Mouse (Mus musculus) CD8-positive naive resting alpha-beta T cell, adult 2 months (primary cell): Measurements from ENCODE around the gene Rex1bd.
A peak's percentile ranks its signal among the peaks of the same experiment; 100 is the strongest.
"Not testable (repeated sequence)": the region's sequence is repeated elsewhere in the genome, so short reads cannot be mapped to it uniquely, and the experiment has no call there.

Source experiments
- DNase-seq, 2 experiments: peaks; one replicate each; pipeline ENCODE4 v3.0.0; 2022; ENCODE audit warnings: low read depth in 2 of 2, low spot score in 2 of 2

Gene Rex1bd

DNA sequence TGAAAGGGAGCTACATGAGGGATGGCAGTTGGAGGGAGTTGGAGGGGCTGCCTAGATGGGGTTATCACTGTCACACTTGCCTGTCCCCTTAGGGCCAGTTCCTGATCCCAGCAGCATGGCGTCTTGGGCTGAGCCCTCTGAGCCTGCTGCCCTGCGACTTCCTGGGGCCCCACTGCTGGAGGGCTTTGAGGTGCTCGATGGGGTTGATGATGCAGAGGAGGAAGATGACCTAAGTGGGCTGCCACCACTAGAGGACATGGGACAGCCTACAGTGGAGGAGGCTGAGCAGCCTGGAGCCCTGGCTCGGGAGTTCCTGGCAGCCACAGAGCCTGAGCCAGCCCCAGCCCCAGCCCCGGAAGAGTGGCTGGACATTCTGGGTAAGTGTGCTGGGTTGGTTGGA is 22.7 kb upstream of the Rex1bd start:
- DNase-seq = no peak

GRCm38 (mm10) chr8:70528182-70528797 is 21.7 kb upstream of the Rex1bd start:
- no peak for DNase-seq

DNA sequence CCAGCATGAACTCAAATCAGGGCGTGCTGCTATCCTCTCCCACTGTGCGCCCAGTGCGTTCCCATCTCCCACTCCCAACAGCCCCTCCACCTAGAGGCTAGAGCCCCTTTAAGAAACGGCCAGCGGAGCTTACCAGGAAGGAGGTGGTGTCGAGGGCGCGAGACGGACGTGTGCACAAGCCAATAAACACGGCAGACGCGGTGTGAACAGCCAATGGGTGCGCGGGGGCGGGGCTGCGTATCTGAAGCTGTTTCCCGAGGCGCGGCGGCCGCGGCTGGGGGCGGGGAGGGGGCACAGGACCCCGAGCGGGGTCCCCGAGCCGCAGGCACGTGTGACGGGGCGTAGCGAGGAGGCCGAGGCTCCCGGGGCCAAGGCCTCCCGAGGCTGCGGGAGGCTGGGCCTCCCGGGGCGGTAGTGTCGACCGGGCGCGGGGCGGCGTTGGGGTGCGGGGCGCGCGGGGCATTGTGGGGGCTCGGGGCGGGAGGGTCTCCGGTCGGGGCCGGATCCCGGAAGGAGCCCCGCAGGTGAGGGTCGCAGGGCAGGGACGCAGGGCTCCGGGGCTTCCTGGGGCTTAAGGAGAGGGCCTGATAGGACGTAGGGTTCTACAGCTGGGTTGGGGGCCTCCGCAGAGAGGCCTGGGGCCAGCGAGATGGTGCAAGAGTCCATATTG is 21.1 kb upstream of the Rex1bd start, which contains the start of the genes Fkbp8 and Kxd1:
Gene Fkbp8, plus strand, starts transcription at position 213 of the 670 bp plus-strand sequence.
Gene Kxd1, minus strand, starts transcription at position 445 of the 670 bp plus-strand sequence.
- peak; percentile 91 to 96 for DNase-seq

- DNase-seq = no peak
Observed at GRCm38 (mm10) chr8:70527111-70527511, 20.6 kb upstream of the Rex1bd start.

DNA sequence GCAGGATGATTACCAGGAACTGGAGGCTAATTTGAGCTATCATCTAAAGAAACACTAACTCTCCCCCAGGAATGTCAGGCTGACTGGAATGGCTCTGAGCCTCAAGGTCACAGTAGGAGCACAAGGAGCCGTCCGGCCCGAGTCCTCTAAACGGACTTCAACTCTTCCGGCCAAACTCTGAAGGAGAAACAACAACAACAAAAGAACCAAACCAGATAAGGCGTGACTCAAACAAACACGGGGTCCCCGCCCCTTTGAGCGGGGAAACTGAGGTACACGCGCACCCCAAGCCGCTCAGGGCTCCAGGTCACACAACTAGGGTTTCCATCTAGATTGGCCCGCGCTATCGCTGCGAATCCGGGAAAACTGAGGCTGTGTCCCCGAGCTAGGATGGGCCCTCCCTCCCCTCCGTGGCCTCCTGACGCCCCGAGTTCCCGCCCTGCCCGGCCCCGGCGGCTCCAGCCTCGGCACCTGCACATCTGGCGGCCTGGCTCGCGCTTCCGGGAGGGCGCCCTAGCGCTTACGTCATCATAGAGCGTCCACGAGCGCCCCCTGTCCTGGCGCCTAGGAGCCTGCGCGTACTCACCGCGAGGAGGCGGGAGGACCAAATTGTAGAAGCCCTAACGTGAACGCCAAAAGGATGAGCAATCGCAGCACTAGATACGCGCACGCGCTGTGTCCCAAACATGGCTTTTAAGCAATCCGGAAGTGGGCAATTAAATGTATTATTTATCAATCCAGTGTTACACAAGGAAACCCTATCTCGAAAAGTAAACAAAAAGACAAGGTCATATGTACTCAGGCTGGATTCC is 16.2 kb upstream of the Rex1bd start:
- DNase-seq = peak; percentile 96 to 97

- DNase-seq = no peak
Observed at GRCm38 (mm10) chr8:70519606-70520005, 13.1 kb upstream of the Rex1bd start.

GRCm38 (mm10) chr8:70519043-70519442 is 12.5 kb upstream of the Rex1bd start:
- no peak for DNase-seq

DNA sequence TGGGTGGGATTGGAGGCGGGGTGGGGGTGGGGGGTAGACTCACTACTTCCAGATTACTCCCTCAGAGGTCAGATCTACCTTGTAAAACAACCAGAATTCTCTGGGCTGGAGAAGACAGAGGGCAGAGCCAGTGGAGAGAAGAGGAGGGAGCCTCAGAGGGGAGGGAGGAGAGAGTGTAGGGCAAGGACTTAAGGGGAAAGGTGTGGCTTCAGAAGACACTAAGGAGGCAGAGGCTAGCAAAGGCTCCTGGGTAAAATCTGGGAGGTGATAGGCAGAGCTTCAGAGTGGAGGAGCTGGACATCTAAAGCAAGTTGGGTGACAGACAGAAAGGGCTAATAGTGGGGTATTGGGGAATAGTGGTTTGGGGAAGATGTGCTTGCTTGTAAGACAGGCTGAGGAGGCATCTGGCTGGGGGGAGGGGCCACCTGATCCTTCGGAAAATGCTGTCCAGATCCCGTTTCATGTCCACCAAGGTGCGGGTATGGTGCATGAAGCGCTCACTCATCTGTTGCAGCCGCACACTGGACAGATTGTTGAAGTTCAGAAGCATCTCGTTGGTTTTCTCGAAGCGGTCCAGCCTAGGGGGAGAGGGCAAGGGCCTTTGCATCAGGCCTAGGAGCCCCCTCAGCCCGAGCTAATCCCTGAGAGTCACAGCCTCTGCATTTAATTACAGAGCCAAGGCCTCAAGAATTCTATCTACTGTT is 11.5 kb upstream of the Rex1bd start:
- no peak for DNase-seq

DNA sequence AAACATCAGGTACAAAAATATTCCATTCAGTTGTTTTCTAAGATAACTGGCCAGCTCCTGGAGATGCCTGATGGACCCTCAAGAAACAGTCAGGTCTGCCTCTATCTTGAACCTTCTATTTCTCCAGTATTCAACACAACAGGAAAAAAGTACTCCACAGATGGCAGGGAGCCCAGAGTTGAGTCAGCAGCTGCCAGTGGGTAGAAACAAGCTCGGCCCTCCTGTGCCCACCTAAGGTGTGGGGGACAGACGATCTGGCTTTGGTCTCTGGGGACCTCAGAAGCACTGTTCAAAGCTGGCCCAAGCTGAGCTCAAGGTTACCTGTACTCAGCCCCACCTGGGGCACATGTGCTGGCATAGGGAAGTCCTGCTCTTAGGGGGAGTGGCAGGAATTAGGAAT is 6.9 kb upstream of the Rex1bd start:
- DNase-seq = no peak

GRCm38 (mm10) chr8:70512253-70512903 is 5.8 kb upstream of the Rex1bd start:
- no peak for DNase-seq

DNA sequence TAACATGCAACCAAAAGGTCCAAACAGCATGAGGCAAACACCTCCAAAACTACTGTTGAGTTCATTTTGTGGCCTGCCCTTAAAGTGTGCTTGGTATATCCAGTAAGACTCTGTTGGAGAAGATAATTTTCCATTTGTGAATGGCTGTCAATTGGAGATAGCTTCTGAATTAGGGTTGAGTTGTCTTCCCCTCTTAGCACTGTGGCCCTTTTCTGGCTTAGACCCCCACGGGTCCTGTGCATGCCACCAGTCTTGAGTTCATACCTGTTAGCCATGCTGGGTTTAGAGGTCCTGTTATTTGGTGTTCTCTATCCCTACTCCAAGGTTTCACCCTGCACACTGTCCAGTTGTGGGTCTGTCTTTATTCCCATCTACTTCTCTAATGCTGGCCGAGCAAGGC is 5.2 kb upstream of the Rex1bd start:
- no peak for DNase-seq

GRCm38 (mm10) chr8:70511174-70511573 is 4.6 kb upstream of the Rex1bd start:
- not testable (repeated sequence) for DNase-seq

- DNase-seq = peak; percentile 96 to 97
Observed at GRCm38 (mm10) chr8:70510228-70510915, 3.8 kb upstream of the Rex1bd start, which contains the start of gene Uba52. TSS of gene Uba52 (minus strand) at chr8:70510801.

DNA sequence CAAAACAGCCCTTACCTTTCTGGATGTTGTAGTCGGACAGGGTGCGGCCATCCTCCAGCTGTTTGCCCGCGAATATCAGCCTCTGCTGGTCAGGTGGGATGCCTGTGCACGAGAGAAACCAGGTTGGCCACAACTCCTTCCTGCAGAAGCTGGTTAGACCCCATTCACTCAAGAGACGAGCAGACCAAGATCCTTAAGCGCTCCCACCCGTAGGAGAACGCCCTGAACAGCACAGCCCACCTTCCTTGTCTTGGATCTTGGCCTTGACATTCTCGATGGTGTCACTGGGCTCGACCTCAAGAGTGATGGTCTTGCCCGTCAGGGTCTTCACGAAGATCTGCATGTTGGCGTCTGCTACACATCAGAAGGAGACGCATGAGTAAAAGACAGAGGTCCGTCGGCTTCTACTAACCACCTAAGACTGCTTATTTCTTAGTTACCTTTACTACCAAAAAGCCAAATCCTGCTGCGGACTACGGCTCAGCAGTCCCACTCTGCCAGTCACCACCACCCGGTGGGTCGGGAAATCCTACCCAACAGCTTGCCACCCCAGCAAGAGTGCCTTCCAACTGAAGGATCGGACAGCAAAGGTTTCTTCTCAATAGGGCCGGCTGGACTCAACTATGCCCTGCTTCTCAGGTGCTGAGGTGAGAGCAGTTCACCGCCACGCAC is 2.9 kb upstream of the Rex1bd start:
- no peak for DNase-seq

GRCm38 (mm10) chr8:70507027-70507393 is 458 bp upstream of the Rex1bd start:
- no peak for DNase-seq

- no peak for DNase-seq
Observed at GRCm38 (mm10) chr8:70505698-70506327, 739 bp downstream of the Rex1bd start.

- peak; percentile 81 to 87 for DNase-seq
Observed at GRCm38 (mm10) chr8:70504851-70505250, 1.7 kb downstream of the Rex1bd start.

DNA sequence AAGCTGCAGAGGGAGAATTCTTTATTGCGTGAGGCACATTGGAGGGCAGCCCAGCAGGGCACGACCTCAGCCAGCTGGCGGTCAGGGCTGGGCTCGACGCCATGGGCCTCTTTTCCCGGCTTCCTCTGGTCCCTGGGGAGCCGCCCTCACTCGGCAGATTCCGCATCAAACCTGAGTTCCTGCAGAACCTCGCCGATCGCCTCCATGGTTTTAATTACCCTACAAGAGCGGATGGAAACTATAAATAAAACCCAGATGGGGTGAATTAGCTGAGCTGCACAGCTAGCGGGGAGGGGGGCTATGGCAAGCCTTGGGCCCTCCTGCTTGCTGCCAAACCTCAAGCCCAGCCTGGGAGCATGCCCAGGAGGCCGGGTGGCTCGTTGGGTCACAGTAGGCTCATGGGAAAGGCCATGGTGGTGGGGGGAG is 2.2 kb downstream of the Rex1bd start:
- DNase-seq = no peak
